Mouse (Mus musculus) neural tube, embryonic 12.5 days (tissue): Measurements from ENCODE around the gene Ddt. TPM values are rescaled to one million over a fixed set of nuclear protein-coding genes. Genes with fewer than 3 reads are reported as not detected.
"Not testable (repeated sequence)": the region's sequence is repeated elsewhere in the genome, so short reads cannot be mapped to it uniquely, and the experiment has no call there.

Experiments
- ATAC-seq: fragments of 200-750 bp; cut with Nextera tagmentation; 2 replicates; pipeline ENCODE4 v1.8.0; 2017; ENCODE audit warnings: low read depth, mild to moderate bottlenecking, moderate TSS enrichment, moderate library complexity; ENCODE audit not compliant: low FRiP score
- H3K27ac ChIP-seq: fragments of 300-500 bp; sonication (generic); 2 replicates; pipeline ENCODE4 v1.5.1; 2016
- H3K27me3 ChIP-seq: fragments of 300-500 bp; sonication (generic); replicated peaks from 2 replicates; pipeline ENCODE4 v1.6.1; 2016; ENCODE audit warnings: mild to moderate bottlenecking
- H3K36me3 ChIP-seq: fragments of 300-500 bp; sonication (generic); 2 replicates; pipeline ENCODE4 v1.6.1; 2016; ENCODE audit warnings: mild to moderate bottlenecking
- H3K4me1 ChIP-seq: fragments of 300-500 bp; sonication (generic); 2 replicates; pipeline ENCODE4 v1.6.1; 2016
- H3K4me2 ChIP-seq: fragments of 300-500 bp; sonication (generic); replicated peaks from 2 replicates; pipeline ENCODE4 v1.6.1; 2016; ENCODE audit warnings: mild to moderate bottlenecking
- H3K4me3 ChIP-seq: fragments of 300-500 bp; sonication (generic); 2 replicates; pipeline ENCODE4 v1.5.1; 2016
- H3K9ac ChIP-seq: fragments of 300-500 bp; sonication (generic); 2 replicates; pipeline ENCODE4 v1.6.1; 2016; ENCODE audit warnings: mild to moderate bottlenecking
- H3K9me3 ChIP-seq: fragments of 300-500 bp; sonication (generic); 2 replicates; pipeline ENCODE4 v1.6.1; 2016; ENCODE audit warnings: mild to moderate bottlenecking
- WGBS: fragments of 180-500 bp; shearing (Covaris S2); methylation state at CpG from one replicate; pipeline ENCODE4 v1.1.7; 2016; 5-methylcytosine and 5-hydroxymethylcytosine counted together
- polyA plus RNA-seq: library from polyadenylated mRNA; unstranded; fragments of >200 nt; fragmentation: Nextera tagmentation; extraction: Ambion mirVana; gene quantifications from 2 replicates; pipeline ENCODE4 v1.2.1, GENCODE M21; 2016

Gene Ddt
- polyA plus RNA-seq, 1 experiment from 2014 or later = 91.8 TPM

DNA sequence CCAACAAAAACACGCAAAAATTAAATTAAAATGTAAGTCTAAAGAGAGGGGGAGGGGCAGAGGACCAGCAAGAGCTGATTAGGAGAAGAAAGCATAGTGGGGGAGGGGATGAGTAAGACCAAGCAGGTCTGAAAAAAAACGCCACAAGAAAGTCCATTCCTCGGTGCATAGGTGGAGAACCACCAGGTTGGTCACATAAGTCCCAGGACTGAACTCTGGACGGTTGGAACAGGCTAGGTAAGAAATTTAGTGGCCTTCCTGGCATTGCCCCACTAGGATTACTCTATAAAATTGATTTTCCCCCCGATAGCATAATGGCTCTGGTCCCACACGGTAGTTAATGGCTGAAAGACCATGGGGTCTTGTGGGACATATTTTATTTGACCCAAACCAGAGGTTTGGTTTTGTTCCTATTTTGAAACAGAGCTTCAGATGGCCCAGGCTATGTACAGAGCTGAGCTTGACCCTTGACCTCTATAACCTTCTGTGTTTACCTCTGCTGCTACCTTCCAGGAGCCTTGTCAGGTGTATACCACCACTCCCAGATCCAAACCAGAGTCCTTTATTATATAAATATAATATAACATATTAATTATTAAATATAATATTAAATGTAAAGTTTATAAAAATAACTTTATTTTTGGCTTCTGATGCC lies 16.0 kb upstream of the Ddt start:
- Histone ChIP-seq H3K9ac (no peak overlapping the region), H3K27ac (no peak overlapping the region), H3K36me3 (no peaks in the 10 kb centered on the region), H3K27me3 (no peaks in the 10 kb centered on the region), H3K4me3 (no peak overlapping the region), H3K4me1 (no peaks in the 10 kb centered on the region), H3K9me3 (no peaks in the 10 kb centered on the region), H3K4me2 (no peak overlapping the region)
- WGBS = 80% methylated on average over 6 of the region's 6 CpGs
- no peak for ATAC-seq

DNA sequence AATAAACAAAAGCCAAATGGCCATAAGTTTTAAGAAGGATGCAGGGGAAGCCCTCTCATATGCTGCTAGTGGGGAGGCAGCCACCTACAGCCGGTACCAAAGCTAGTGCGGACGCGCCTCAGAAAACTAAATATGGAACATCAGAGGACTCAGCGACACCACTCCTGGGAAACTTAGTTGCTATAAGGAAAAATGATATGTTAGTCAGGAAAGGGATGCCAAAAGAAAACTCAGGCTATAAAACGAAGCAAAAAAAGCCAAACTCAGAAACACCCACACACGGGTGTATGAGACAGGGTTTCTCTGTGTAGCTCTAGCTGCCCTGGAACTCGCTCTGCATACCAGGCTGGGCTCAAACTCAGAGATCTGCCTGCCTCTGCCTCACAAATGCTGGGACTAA lies 15.1 kb upstream of the Ddt start:
- Histone ChIP-seq H3K27me3 (no peaks in the 10 kb centered on the region), H3K4me3 (no peak overlapping the region), H3K27ac (no peak overlapping the region), H3K4me1 (no peaks in the 10 kb centered on the region), H3K36me3 (no peaks in the 10 kb centered on the region), H3K9me3 (no peaks in the 10 kb centered on the region), H3K4me2 (no peak overlapping the region), H3K9ac (no peak overlapping the region)
- no peak for ATAC-seq
- WGBS = 92% methylated on average over 8 of the region's 8 CpGs

DNA sequence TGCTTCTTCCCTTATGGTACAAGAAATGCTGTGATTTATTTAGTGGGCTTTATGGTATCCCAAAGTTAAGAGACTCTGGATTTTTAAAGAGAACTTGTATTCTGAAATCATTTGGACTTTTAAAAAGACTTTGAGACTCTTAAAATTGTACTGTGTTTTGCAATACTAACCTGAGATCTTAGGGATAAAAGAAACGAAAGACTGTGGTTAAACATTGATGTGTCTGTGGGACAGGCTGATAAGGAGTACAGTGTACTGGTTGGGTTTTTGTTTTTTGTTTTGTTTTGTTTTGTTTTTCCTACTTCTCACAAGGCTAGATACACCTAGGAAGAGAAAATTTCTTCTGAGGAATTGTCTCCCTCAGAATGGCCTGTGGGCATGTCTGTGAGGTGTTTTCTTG lies 12.2 kb upstream of the Ddt start:
- H3K4me3 ChIP-seq = no peak overlapping the region
- peaks cover 5% of the 10 kb centered on the region; the same call in 1 of the 2 replicates for H3K4me1 ChIP-seq
- 81% methylated on average over 1 of the region's 1 CpGs for WGBS
- H3K27me3 ChIP-seq = peaks cover 14% of the 10 kb centered on the region
- H3K9me3 ChIP-seq = no peaks in the 10 kb centered on the region
- no peak overlapping the region for H3K9ac ChIP-seq
- no peak overlapping the region for H3K4me2 ChIP-seq
- no peak for ATAC-seq
- no peak overlapping the region for H3K27ac ChIP-seq
- H3K36me3 ChIP-seq = no peaks in the 10 kb centered on the region

DNA sequence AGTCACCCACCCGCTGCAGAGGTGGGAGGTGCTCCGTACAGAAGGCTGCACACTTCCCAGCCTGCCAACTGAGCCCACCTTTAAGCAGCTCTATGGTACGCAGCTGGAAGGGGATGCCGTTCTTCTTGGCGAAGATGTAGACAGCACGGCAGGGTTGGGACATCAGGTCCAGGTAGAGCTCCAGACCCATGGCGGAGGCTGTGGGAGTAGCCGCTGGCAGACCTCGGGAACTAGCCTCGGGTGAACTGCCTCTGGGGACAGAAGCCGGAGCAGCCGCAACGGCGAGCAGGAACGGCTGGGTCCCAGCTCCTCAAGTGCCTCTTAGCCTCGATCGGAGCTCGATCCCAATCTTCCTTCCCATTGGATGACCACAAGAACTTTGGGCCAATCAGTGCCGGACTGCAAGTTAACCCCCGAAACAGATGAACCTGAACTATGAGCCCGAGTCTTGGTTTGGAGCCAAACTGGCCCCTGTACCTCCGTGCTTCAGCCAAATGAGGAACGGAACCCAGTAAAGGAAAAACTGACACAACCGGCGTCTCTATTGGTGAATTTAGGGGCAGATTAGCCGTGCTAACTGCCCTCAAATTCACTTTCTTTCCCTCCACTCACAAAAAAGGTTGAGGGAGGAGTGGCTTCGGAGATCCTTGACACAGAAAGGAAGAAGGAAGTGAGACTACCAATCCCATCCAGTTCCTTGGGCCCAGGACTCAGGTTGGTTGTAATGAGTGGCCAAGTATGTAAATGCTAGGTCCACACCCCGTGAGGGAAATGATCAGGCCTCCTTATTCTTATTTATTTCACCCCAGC lies 7.8 kb upstream of the Ddt start, which contains the start of the genes Gm20441 and Gstt3:
Gene Gm20441, minus strand, starts transcription at position 186 of the 810 bp plus-strand sequence.
Gene Gstt3, minus strand, starts transcription at position 646 of the 810 bp plus-strand sequence.
- 1% methylated on average over 28 of the region's 28 CpGs for WGBS
- ATAC-seq = no peak
- H3K27me3 ChIP-seq = peaks cover 28% of the 10 kb centered on the region

DNA sequence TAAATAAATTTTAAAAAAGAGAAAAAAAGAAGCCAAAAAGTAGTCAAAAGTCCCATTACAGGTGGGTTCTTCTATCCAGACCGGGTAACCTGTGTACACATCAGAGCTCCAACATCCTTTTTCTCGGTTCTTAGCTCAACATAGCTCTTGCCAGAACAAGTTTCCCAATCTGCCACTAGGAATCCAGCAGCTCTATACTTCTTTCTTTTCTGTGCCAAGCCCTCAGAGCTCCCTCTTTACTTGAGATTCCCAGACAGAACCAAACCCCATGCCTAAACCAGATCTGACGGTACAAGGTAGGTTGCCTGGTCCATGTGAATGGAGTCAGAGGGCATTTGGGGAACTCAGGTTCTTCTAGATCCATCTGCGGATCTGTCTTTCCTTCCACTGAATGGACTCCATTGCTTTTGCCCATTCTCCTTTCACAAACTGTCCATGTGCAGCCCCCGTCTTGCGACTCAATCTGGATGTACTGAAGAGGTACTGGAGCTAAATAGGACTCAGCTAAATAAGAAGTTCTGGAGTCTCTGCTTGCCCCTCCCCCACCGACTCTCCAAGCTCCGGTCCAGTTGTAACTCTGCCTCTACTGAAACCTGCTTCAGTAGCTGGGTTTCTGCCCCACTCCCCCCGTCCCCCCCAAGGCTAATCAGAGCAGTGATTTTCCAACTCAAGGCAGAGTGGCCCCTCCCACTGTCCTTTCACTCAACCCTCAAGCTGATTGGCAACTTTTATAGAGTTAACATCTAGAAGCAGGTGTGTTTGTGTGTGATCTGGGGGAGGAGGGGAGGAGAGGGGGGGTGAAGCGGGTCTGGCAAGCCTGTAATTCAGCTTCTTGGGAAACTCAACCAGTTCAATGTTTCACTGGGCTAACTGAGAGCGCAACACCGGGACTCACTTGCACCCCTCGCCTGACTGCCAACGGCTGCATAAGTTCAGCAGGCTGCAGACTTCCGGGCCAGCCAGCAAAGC lies 6.3 kb upstream of the Ddt start:
- H3K9ac ChIP-seq = no peak overlapping the region
- H3K27me3 ChIP-seq = peaks cover 28% of the 10 kb centered on the region
- no peak overlapping the region for H3K4me3 ChIP-seq
- H3K9me3 ChIP-seq = no peaks in the 10 kb centered on the region
- no peak for ATAC-seq
- H3K4me2 ChIP-seq = no peak overlapping the region
- no peaks in the 10 kb centered on the region for H3K36me3 ChIP-seq
- H3K4me1 ChIP-seq = peaks cover 5% of the 10 kb centered on the region; the same call in 1 of the 2 replicates
- H3K27ac ChIP-seq = no peak overlapping the region
- 41% methylated on average over 15 of the region's 15 CpGs for WGBS

More for the DNA sequence above, 7.8 kb upstream of the Ddt start, which contains the start of the genes Gm20441 and Gstt3:
- Histone ChIP-seq H3K27ac (no peak within 1 kb of the TSS), H3K4me1 (peaks cover 5% of the 10 kb centered on the region; the same call in 1 of the 2 replicates), H3K9me3 (no peaks in the 10 kb centered on the region), H3K36me3 (no peaks in the 10 kb centered on the region), H3K4me2 (peak within 1 kb of the TSS; percentile 68), H3K4me3 (peak within 1 kb of the TSS; percentile 29), H3K9ac (peak within 1 kb of the TSS; percentile 35; the same call in 1 of the 2 replicates)

DNA sequence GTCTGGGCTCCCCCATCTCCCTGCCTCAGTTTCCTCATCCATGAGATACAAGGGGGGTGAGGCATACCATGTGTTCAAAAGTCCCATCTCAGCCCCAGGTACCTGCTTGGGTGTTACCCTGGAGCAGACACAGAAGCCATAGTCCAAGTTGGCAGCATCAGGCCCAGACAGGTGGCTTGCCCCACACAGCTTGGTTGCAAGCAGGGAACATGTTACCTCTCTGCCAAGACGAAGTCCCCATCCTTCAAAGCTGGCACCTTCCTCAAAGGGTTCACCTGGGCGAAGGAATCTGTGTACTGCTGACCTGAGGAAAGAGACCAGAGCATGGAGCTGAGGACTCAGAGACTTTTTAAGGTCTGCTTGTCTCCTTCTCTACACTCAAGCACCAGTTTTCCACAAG lies 4.7 kb upstream of the Ddt start:
- Histone ChIP-seq H3K4me3 (no peak overlapping the region), H3K27me3 (peaks cover 28% of the 10 kb centered on the region), H3K36me3 (no peaks in the 10 kb centered on the region), H3K4me1 (peaks cover 6% of the 10 kb centered on the region; the same call in 1 of the 2 replicates), H3K4me2 (no peak overlapping the region), H3K9me3 (no peaks in the 10 kb centered on the region), H3K9ac (no peak overlapping the region), H3K27ac (no peak overlapping the region)
- WGBS = 74% methylated on average over 2 of the region's 2 CpGs
- no peak for ATAC-seq

DNA sequence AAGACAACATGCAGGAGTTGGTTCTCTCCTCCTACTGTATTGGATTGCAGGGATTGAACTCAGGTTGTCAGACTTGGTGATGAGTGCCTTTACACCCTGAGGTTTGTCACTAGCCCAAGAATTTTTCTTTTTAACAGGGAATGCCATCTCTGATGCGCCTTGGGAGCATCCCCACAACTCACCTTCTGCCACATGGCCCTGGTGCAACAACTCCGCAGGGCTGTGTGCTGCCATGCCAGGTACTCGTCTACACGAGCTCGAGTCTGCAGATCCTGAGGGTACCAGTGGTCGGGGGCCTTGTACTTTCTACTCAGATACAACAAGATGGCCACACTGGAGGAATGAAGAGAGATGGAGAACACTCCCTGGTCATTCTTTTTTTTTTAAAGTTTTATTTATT lies 3.3 kb upstream of the Ddt start:
- Histone ChIP-seq H3K4me1 (peaks cover 15% of the 10 kb centered on the region; the same call in 1 of the 2 replicates), H3K9me3 (no peaks in the 10 kb centered on the region), H3K27me3 (peaks cover 23% of the 10 kb centered on the region), H3K9ac (no peak overlapping the region), H3K27ac (no peak overlapping the region), H3K4me3 (no peak overlapping the region), H3K4me2 (no peak overlapping the region), H3K36me3 (no peaks in the 10 kb centered on the region)
- WGBS = 86% methylated on average over 6 of the region's 6 CpGs
- ATAC-seq = no peak

DNA sequence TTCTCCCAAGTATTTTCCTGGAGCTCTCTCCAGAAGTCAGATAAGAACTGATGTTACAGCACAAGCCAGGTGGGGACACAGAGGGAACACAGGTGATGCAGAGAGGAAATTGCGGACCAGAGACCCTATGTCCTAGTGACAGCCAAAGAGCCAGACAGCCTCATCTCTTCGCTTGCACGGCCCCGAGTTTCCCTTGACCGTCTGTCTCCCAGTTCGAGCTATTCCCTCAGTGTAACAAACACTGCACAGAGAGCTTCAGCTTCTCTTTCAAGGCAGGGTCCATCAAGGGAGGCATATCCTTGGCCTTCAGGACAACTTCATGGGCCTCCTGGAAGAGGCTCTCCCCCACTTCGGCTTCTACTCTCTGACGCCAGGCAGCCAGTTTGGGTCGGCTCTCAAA lies 1.4 kb upstream of the Ddt start:
- no peaks in the 10 kb centered on the region for H3K36me3 ChIP-seq
- WGBS = 92% methylated on average over 9 of the region's 9 CpGs
- H3K4me1 ChIP-seq = peaks cover 10% of the 10 kb centered on the region; the same call in 1 of the 2 replicates
- no peak overlapping the region for H3K9ac ChIP-seq
- no peak overlapping the region for H3K27ac ChIP-seq
- no peak overlapping the region for H3K4me3 ChIP-seq
- H3K9me3 ChIP-seq = no peaks in the 10 kb centered on the region
- no peak for ATAC-seq
- H3K27me3 ChIP-seq = peaks cover 5% of the 10 kb centered on the region; the same call in 1 of the 2 replicates
- H3K4me2 ChIP-seq = no peak overlapping the region

DNA sequence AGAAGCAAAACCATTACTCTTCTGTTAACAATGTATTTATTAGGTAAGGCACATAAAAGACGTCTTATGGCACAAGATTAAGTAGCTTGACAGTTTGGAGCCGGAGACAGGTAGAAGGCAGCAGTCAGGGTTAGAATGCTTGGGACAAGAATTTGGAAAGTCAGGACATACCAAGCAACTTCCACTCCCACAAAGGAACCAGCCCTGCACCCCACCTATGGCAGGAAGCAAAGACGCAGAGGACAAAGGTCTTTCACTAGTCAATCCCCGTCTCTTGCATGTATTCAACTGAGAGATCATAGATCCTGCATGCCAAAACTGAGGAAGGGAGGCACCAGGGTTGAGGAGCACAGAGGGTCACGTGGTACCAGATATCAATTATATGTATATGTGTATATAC lies 888 bp upstream of the Ddt start:
- no peak for ATAC-seq
- H3K27ac ChIP-seq = no peak overlapping the region
- no peak overlapping the region for H3K9ac ChIP-seq
- H3K4me1 ChIP-seq = peaks cover 10% of the 10 kb centered on the region; the same call in 1 of the 2 replicates
- H3K36me3 ChIP-seq = no peaks in the 10 kb centered on the region
- WGBS = 94% methylated on average over 5 of the region's 5 CpGs
- H3K9me3 ChIP-seq = no peaks in the 10 kb centered on the region
- H3K4me2 ChIP-seq = no peak overlapping the region
- H3K27me3 ChIP-seq = 0 out of 2 replicates have a peak, but pooled peaks cover under 1% of the 10 kb centered on the region
- H3K4me3 ChIP-seq = no peak overlapping the region

DNA sequence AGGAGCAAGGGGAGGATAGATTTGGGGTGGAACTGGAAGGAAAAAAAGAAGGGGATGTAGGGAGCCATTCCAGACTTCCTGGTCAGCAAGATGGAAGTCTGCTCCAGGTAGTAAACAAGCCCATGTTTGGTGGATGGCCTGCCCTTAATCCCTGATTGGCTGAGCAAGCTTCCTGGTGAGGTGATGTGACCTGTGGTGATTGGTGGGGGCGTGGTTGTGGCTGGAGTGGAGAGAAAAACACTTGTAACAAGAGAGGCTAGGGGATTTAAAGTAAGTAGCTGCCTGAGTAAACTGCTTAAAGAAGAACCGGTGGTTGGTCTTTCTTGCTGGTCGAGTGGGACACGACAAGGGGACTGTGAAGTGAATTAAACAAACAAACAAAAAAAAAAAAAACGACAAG lies 5.5 kb downstream of the Ddt start:
- ATAC-seq, H3K27me3 ChIP-seq, H3K4me2 ChIP-seq, H3K27ac ChIP-seq, H3K9me3 ChIP-seq, H3K36me3 ChIP-seq, H3K9ac ChIP-seq, H3K4me3 ChIP-seq: not testable (repeated sequence)
- peaks cover 18% of the 10 kb centered on the region for H3K4me1 ChIP-seq
- WGBS = 55% methylated on average over 5 of the region's 5 CpGs

DNA sequence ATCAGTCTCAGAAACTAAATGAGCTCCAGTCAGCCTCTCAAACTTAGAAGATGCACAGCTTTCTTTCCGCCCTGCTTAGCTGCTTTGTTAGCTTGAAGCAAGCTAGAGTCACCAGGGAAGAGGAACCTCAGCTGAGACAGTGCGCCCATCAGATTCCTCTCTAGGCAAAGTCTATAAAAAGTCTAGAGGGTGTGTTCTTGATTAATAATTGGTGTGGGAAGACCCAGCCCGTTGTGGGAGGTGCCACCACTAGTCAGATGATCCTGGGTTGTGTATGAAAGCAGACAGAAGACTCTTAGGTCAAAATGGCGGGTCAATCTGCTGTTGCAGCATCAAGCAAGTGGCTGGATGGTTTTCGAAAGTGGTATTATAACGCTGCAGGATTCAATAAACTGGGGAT lies 6.4 kb downstream of the Ddt start:
- no peaks in the 10 kb centered on the region for H3K27me3 ChIP-seq
- no peak for ATAC-seq
- H3K27ac ChIP-seq = no peak overlapping the region
- H3K4me1 ChIP-seq = peaks cover 16% of the 10 kb centered on the region
- H3K9me3 ChIP-seq = no peaks in the 10 kb centered on the region
- H3K4me2 ChIP-seq = no peak overlapping the region
- no peak overlapping the region for H3K9ac ChIP-seq
- no peaks in the 10 kb centered on the region for H3K36me3 ChIP-seq
- H3K4me3 ChIP-seq = no peak overlapping the region
- WGBS = 92% methylated on average over 6 of the region's 6 CpGs
